Mouse (Mus musculus) CH12.LX (cell line): Measurements from ENCODE around the gene Ago4.

Experiments used
- CTCF ChIP-seq, 2 experiments: IDR thresholded peaks in 1 of 2; conservative IDR thresholded peaks in 1 of 2; 2 replicates each; pipeline ENCODE4 v1.5.1; 2011 to 2012; ENCODE audit warnings: low read depth in 2 of 2, low read length in 2 of 2, improper control_type of control experiment in 1 of 2, inconsistent platforms in 1 of 2, mild to moderate bottlenecking in 1 of 2, moderate library complexity in 1 of 2
- E2F4 ChIP-seq: IDR thresholded peaks from 2 replicates; pipeline ENCODE4 v1.6.1; 2011; ENCODE audit warnings: low read depth, low read length, improper control_type of control experiment; ENCODE audit not compliant: insufficient replicate concordance
- ELF1 ChIP-seq: IDR thresholded peaks from 2 replicates; pipeline ENCODE4 v1.6.1; 2014; ENCODE audit warnings: low read depth, mild to moderate bottlenecking, inconsistent platforms, low read length, improper control_type of control experiment
- EP300 ChIP-seq: IDR thresholded peaks from 2 replicates; pipeline ENCODE4 v1.6.1; 2011; ENCODE audit warnings: low read length, improper control_type of control experiment
- ETS1 ChIP-seq: conservative IDR thresholded peaks from 2 replicates; pipeline ENCODE4 v1.6.1; 2012; ENCODE audit warnings: low read depth, mild to moderate bottlenecking, inconsistent platforms, low read length, improper control_type of control experiment, moderate library complexity
- JUN ChIP-seq: IDR thresholded peaks from 2 replicates; pipeline ENCODE4 v1.6.1; 2011; ENCODE audit warnings: low read depth, mild to moderate bottlenecking, low read length, improper control_type of control experiment, moderate library complexity; ENCODE audit not compliant: insufficient read depth
- JUND ChIP-seq: conservative IDR thresholded peaks from 2 replicates; pipeline ENCODE4 v1.6.1; 2011; ENCODE audit warnings: low read depth, low read length, improper control_type of control experiment
- MAFK ChIP-seq: IDR thresholded peaks from 2 replicates; pipeline ENCODE4 v1.6.1; 2011; ENCODE audit warnings: low read length, improper control_type of control experiment; ENCODE audit not compliant: insufficient replicate concordance
- POLR2A ChIP-seq: IDR thresholded peaks from 2 replicates; pipeline ENCODE4 v1.6.1; 2011; ENCODE audit warnings: low read depth, mild to moderate bottlenecking, improper control_type of control experiment, low read length
- RAD21 ChIP-seq: IDR thresholded peaks from 2 replicates; pipeline ENCODE4 v1.6.1; 2011; ENCODE audit warnings: low read depth, mild to moderate bottlenecking, low read length, improper control_type of control experiment, moderate library complexity
- TCF12 ChIP-seq: IDR thresholded peaks from 2 replicates; pipeline ENCODE4 v1.6.1; 2014; ENCODE audit warnings: low read depth, mild to moderate bottlenecking, inconsistent platforms, low read length, improper control_type of control experiment
- USF1 ChIP-seq: IDR thresholded peaks from 2 replicates; pipeline ENCODE4 v1.6.1; 2014; ENCODE audit warnings: low read depth, mild to moderate bottlenecking, inconsistent platforms, low read length, improper control_type of control experiment
- ZC3H11A ChIP-seq: IDR thresholded peaks from 2 replicates; pipeline ENCODE4 v1.6.1; 2012; ENCODE audit warnings: low read depth, mild to moderate bottlenecking, inconsistent platforms, low read length, improper control_type of control experiment

GRCm38 (mm10) chr4:126454547-126455254, 78.6 kb downstream of the Ago4 start:
- TF ChIP-seq POLR2A (no peak), EP300 (no peak), CTCF (conservative IDR thresholded peaks at IDR 0.05 in 1 of 2, IDR thresholded peaks at IDR 0.05 in 1 of 2; ENCODE audit: low read depth in 2 of 2, low read length in 2 of 2) (no peak), E2F4 (no peak), ELF1 (no peak), TCF12 (no peak), JUN (no peak), ETS1 (no peak), USF1 (no peak), MAFK (no peak), RAD21 (no peak), ZC3H11A (no peak), JUND (no peak)
